Mouse (Mus musculus) liver, embryonic 14.5 days (tissue): ENCODE measurements around the gene Ccn2.

Source experiments
- CTCF ChIP-seq: IDR thresholded peaks from 2 replicates; pipeline ENCODE4 v1.5.1; 2016; ENCODE audit warnings: antibody characterized with exemption, low read depth, control low read depth
- EP300 ChIP-seq: IDR thresholded peaks from 2 replicates; pipeline ENCODE4 v1.6.1; 2016; ENCODE audit warnings: antibody characterized with exemption, low read depth

GRCm38 (mm10) chr10:24603727-24604126 is 8.5 kb downstream of the Ccn2 start:
- TF ChIP-seq CTCF (no peak), EP300 (no peak)
